1 mouse cellular context compared by ENCODE assay signal in the genomic region with DNA sequence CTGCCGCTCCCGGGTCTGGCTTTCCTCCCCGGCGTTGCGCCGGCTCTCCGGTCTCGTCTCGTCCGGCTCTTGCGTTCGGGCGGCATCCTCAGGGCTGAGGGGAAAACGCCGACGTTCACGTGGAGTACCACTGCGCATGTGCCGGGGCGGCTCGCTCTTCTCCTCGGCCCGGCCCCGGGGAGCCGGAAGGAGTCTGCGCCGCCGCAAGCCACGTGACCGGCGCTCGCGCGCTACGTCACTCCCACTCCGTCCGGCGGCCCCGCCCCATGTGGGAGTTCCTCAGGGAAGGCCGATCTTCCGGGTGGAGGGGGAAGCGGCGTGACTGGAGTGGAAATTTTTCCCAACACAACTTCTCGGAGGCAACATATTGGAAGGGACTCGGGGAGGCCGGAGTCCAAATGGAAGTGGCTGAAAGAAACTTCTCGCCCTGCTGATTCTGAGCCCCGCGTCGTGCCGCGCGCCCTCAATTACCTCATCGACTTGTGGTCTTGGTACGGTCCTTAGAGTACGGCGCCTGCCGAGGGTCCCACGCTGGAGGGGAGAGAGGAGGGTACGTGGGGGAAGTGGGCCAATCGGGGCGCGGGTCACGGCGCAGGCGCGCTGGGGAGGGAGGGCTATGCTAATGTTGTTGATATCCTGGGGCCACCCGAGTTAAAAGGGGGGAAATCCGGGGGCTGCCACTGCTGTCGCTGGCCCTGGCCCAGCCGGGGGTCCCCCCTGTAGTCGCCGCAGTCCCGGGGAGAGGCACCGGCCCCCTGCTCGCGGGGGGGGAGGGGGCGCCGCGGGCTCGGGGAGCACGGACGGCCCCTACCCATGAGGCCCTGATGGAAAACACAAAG.
TF ChIP-seq lines count a peak whose summit lies in the region.

A gene (minus strand): TSS at position 195 of the 839 bp plus-strand sequence.
A gene (plus strand): TSS at position 281 of the 839 bp plus-strand sequence.

TF ChIP-seq in CH12.LX, 34 proteins besides CTCF, POLR2A, EP300 and RAD21 (continued from another document):
- TF ChIP-seq HCFC1 (IDR thresholded peaks at IDR 0.05; ENCODE audit: low read depth, low read length) (peak; percentile 74), JUN (IDR thresholded peaks at IDR 0.05; ENCODE audit: insufficient read depth, low read depth, low read length) (no peak), CHD2 (IDR thresholded peaks at IDR 0.05; ENCODE audit: low read length) (no peak; the same call in 1 of the 2 replicates), ZNF384 (IDR thresholded peaks at IDR 0.05; ENCODE audit: low read depth, low read length) (no peak), MAFK (IDR thresholded peaks at IDR 0.05; ENCODE audit: insufficient replicate concordance, low read length) (no peak), E2F4 (IDR thresholded peaks at IDR 0.05; ENCODE audit: insufficient replicate concordance, low read depth, low read length) (no peak), TCF12 (IDR thresholded peaks at IDR 0.05; ENCODE audit: low read depth, low read length) (0 out of 2 replicates have a peak, but pooled peaks have one; percentile 29), ZMIZ1 (IDR thresholded peaks at IDR 0.05; ENCODE audit: low read depth, low read length) (0 out of 2 replicates have a peak, but pooled peaks have one; percentile 1), POLR2AphosphoS2 (IDR thresholded peaks at IDR 0.05; ENCODE audit: low read depth, low read length) (0 out of 2 replicates have a peak, but pooled peaks have one; percentile 69), SMC3 (IDR thresholded peaks at IDR 0.05; ENCODE audit: low read depth, low read length) (no peak), TBP (conservative IDR thresholded peaks at IDR 0.05; ENCODE audit: low read depth, low read length) (0 out of 2 replicates have a peak, but pooled peaks have one; percentile 11), NELFE (IDR thresholded peaks at IDR 0.05; ENCODE audit: low read depth, low read length) (peak; percentile 44; the same call in 1 of the 2 replicates), UBTF (IDR thresholded peaks at IDR 0.05; ENCODE audit: low read depth, low read length) (no peak), NRF1 (IDR thresholded peaks at IDR 0.05; ENCODE audit: low read depth, low read length) (peak; percentile 90), ZC3H11A (IDR thresholded peaks at IDR 0.05; ENCODE audit: low read depth, low read length) (no peak), USF1 (IDR thresholded peaks at IDR 0.05; ENCODE audit: low read depth, low read length) (peak; percentile 97), JUND (conservative IDR thresholded peaks at IDR 0.05; ENCODE audit: low read depth, low read length) (no peak), RCOR1 (conservative IDR thresholded peaks at IDR 0.05; ENCODE audit: low read depth, low read length) (peak; percentile 69; the same call in 1 of the 2 replicates), ETS1 (conservative IDR thresholded peaks at IDR 0.05; ENCODE audit: low read depth, low read length) (peak; percentile 40; the same call in 1 of the 2 replicates), PAX5 (IDR thresholded peaks at IDR 0.05; ENCODE audit: low read length) (no peak), USF2 (conservative IDR thresholded peaks at IDR 0.05; ENCODE audit: low read depth, low read length) (peak; percentile 93), ELF1 (IDR thresholded peaks at IDR 0.05; ENCODE audit: low read depth, low read length) (peak; percentile 94), MAX (IDR thresholded peaks at IDR 0.05; ENCODE audit: low read length) (peak; percentile 97), GABPA (IDR thresholded peaks at IDR 0.05; ENCODE audit: insufficient replicate concordance, low read depth, low read length) (no peak)
